Mouse (Mus musculus) brain, adult 2 months (tissue): ENCODE measurements at regions not wholly inside any gene's neighbourhood (a gene's known extent, or its start where the extent isn't known, plus 50 kb on each side); places are given as distances from the start of the nearest gene placed in this dataset.
A peak's percentile ranks its signal among the peaks of the same experiment; 100 is the strongest.

Experiments
- DNase-seq: peaks from one replicate; pipeline ENCODE4 v3.0.0; 2011; ENCODE audit warnings: low read depth, low spot score

- DNase-seq, result peak; percentile 5
Observed at GRCm38 (mm10) chr2:43005686-43006085, 352.3 kb upstream of the Lrp1b start.

- DNase-seq, result peak; percentile 68
Observed at GRCm38 (mm10) chr2:42991046-42991445, 337.6 kb upstream of the Lrp1b start.

DNA sequence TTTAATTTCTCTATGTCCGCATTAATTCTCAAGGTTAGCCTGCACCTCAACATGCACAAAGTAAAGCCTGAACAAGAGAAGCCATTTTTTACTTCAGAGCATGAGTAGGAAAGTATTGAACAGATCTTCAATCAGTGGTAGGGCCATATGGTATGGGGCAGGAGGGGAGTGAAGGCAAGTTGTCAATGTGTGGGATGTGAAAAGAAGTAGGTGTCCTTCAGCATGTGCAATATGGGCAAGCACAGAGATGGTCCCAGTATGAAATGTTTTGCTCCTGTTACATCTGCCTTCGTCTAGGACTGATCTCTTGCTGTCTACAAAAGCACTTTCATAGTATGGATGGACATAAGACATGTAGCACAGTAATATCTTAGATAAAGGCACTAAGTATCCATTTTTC is 315.3 kb upstream of the Lrp1b start:
- DNase-seq, result peak; percentile 70
